29 mouse cellular contexts compared by ENCODE assay signal in the genomic region with DNA sequence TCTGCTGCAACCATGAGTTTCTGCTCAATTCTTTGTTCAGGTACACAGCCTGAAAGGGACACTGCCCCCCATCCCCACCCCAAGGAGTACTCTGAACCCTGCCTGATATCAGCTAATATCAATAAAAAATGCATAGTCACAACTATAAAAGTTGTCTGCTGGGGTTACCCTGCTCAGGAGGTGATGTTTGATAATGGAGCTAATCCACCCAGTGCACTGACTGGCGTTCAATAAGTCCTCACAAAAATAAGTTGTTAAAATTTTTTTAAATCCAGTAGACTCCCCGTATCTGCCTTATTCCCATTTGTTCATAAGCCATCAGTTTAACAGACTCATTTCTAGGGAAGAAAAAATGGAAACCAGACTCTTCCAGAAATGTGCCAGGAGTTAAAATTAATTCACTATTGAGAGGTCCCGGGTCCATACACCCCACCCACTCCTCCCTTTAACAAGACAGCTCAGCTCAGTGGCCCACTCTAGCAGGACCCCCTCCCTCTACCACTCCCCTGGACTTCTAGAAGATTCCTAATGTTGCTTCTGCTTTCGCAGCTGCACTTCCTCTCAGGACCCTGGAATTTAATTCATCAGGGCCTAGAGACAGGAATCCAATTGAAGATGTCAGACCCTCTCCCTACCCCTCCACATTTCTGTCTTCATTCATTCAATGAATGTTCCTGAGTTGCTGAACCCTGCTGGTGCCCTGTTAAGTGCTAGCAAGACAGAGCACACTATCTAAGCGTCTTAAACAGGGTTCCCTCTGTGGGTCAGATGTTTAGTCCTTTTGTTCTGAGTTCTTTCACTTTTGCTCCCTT. TPM values are rescaled to one million over a fixed set of nuclear protein-coding genes. Genes with fewer than 3 reads are reported as not detected.
A peak's percentile ranks its signal among the peaks of the same experiment; 100 is the strongest.
DNase-seq lines count a peak whose midpoint lies in the region; ATAC-seq and TF ChIP-seq lines count a peak whose summit lies in the region.
"Had no signal": no experiment of that assay in that cellular context is flagged by ENCODE, and none has a peak within 500 bp of the region (broad histone marks: within the 10 kb centered on the region; RNA-seq: fewer than 3 reads in every experiment).

No protein-coding gene starts in this region.

- H3K36me3 ChIP-seq in kidney, postnatal 0 days (ENCODE audit: insufficient read depth, low read length): no peaks in the 10 kb centered on the region
- H3K36me3 ChIP-seq in stomach, embryonic 14.5 days (ENCODE audit: control insufficient read depth, insufficient read depth, low read length): no peaks in the 10 kb centered on the region
- no peaks in the 10 kb centered on the region for H3K36me3 ChIP-seq in stomach, postnatal 0 days (ENCODE audit: control insufficient read depth, insufficient read depth, low read length)
- H3K36me3 ChIP-seq: embryonic facial prominence, embryonic 12.5 days; G1E; heart, embryonic 15.5 days had no signal

- no peaks in the 10 kb centered on the region for H3K9me3 ChIP-seq in kidney, postnatal 0 days (replicated peaks; ENCODE audit: low read length)
- H3K9me3 ChIP-seq in stomach, embryonic 14.5 days (ENCODE audit: control insufficient read depth, low read depth, low read length): no peaks in the 10 kb centered on the region
- no peaks in the 10 kb centered on the region for H3K9me3 ChIP-seq in stomach, postnatal 0 days (ENCODE audit: control insufficient read depth, low read length)
- H3K9me3 ChIP-seq: embryonic facial prominence, embryonic 12.5 days; forebrain, embryonic 13.5 days; G1E; heart, embryonic 15.5 days had no signal

- DNase-seq in heart, adult 11 months: peak; percentile 63
- DNase-seq in heart, postnatal 25 days (ENCODE audit: low spot score): no peak
- peak; percentile 14 for DNase-seq in kidney, postnatal 0 days (ENCODE audit: low spot score)
- no peak for DNase-seq in kidney, postnatal 14 days
- no peak for DNase-seq in stomach, postnatal 0 days (ENCODE audit: low spot score)
- DNase-seq: adrenal gland, postnatal 36 days; cerebellum, adult 11 months; cerebellum, postnatal 10 days; gastrocnemius, adult 2 months; heart, postnatal 4 days; kidney, postnatal 4 days; layer of hippocampus, adult 9-11 months; lung, adult 2 months; lung, postnatal 14 days had no signal

- H3K4me3 ChIP-seq in kidney, postnatal 0 days (replicated peaks; ENCODE audit: low read depth, low read length): no peak overlapping the region
- H3K4me3 ChIP-seq in stomach, embryonic 14.5 days (ENCODE audit: low read depth, low read length): no peak overlapping the region
- H3K4me3 ChIP-seq in stomach, postnatal 0 days (ENCODE audit: low read depth, low read length): no peak overlapping the region
- H3K4me3 ChIP-seq: embryonic facial prominence, embryonic 12.5 days; erythroblast, embryonic 14.5 days; forebrain, embryonic 13.5 days; gastrocnemius, adult 2 months; heart, embryonic 15.5 days; left cerebral cortex, adult 2 months; megakaryocyte, embryonic 14.5 days had no signal

- peaks cover 4% of the 10 kb centered on the region; the same call in 1 of the 2 replicates for H3K4me1 ChIP-seq in kidney, postnatal 0 days (replicated peaks; ENCODE audit: insufficient read depth, low read length)
- peaks cover 19% of the 10 kb centered on the region for H3K4me1 ChIP-seq in stomach, embryonic 14.5 days (ENCODE audit: control insufficient read depth, insufficient read depth, low read length)
- peaks cover 4% of the 10 kb centered on the region; the same call in 1 of the 2 replicates for H3K4me1 ChIP-seq in stomach, postnatal 0 days (replicated peaks; ENCODE audit: control insufficient read depth, insufficient read depth)
- H3K4me1 ChIP-seq: forebrain, embryonic 13.5 days had no signal

- no peak overlapping the region for H3K9ac ChIP-seq in kidney, postnatal 0 days (ENCODE audit: low read depth, low read length)
- H3K9ac ChIP-seq in stomach, embryonic 14.5 days (replicated peaks; ENCODE audit: low read depth, low read length): no peak overlapping the region
- no peak overlapping the region for H3K9ac ChIP-seq in stomach, postnatal 0 days (ENCODE audit: low read length)
- H3K9ac ChIP-seq: embryonic facial prominence, embryonic 12.5 days; forebrain, embryonic 13.5 days; heart, embryonic 15.5 days had no signal

- no peak overlapping the region for H3K27ac ChIP-seq in kidney, postnatal 0 days
- H3K27ac ChIP-seq in stomach, embryonic 14.5 days (ENCODE audit: low read length): no peak overlapping the region; the same call in 1 of the 2 replicates
- no peak overlapping the region for H3K27ac ChIP-seq in stomach, postnatal 0 days (replicated peaks)
- H3K27ac ChIP-seq: embryonic facial prominence, embryonic 12.5 days; forebrain, embryonic 13.5 days; gastrocnemius, adult 2 months; heart, embryonic 15.5 days; left cerebral cortex, adult 2 months had no signal

- 63% methylated on average over 5 of the region's 5 CpGs for WGBS in kidney, postnatal 0 days
- 37% methylated on average over 5 of the region's 5 CpGs for WGBS in stomach, embryonic 14.5 days
- WGBS in stomach, postnatal 0 days: 58% methylated on average over 5 of the region's 5 CpGs

- no peak for TF ChIP-seq CTCF in kidney, postnatal 0 days (IDR thresholded peaks at IDR 0.05; ENCODE audit: low read depth)
- no peak for TF ChIP-seq CTCF in stomach, postnatal 0 days (IDR thresholded peaks at IDR 0.05; ENCODE audit: low read depth)

- no peak for TF ChIP-seq EP300 in stomach, postnatal 0 days (optimal IDR thresholded peaks at IDR 0.05)

- ATAC-seq in kidney, postnatal 0 days (replicated peaks; ENCODE audit: low FRiP score, low read depth): no peak
- ATAC-seq in stomach, embryonic 14.5 days (ENCODE audit: insufficient number of reproducible peaks, insufficient read depth, low FRiP score, low read depth): peak; percentile 44; the same call in 1 of the 2 replicates
- no peak for ATAC-seq in stomach, postnatal 0 days (ENCODE audit: low FRiP score, low TSS enrichment)
- no peak for ATAC-seq in CD4-positive, CD25-positive, alpha-beta regulatory T cell, adult 4 months
- ATAC-seq: forebrain, embryonic 13.5 days; inflammation-experienced regulatory T-cells, adult 6 months; Patski had no signal

- no peak overlapping the region for H3K4me2 ChIP-seq in kidney, postnatal 0 days (ENCODE audit: low read length)
- H3K4me2 ChIP-seq in stomach, embryonic 14.5 days (replicated peaks; ENCODE audit: low read depth, low read length): no peak overlapping the region
- H3K4me2 ChIP-seq in stomach, postnatal 0 days (replicated peaks; ENCODE audit: low read depth): no peak overlapping the region
- H3K4me2 ChIP-seq: embryonic facial prominence, embryonic 12.5 days; forebrain, embryonic 13.5 days; heart, embryonic 15.5 days had no signal

- no peaks in the 10 kb centered on the region for H3K27me3 ChIP-seq in kidney, postnatal 0 days (ENCODE audit: insufficient read depth, low read length)
- H3K27me3 ChIP-seq in stomach, embryonic 14.5 days (ENCODE audit: control insufficient read depth, insufficient read depth, low read length): no peaks in the 10 kb centered on the region
- no peaks in the 10 kb centered on the region for H3K27me3 ChIP-seq in stomach, postnatal 0 days (ENCODE audit: control insufficient read depth, insufficient read depth, low read length)
- H3K27me3 ChIP-seq: embryonic facial prominence, embryonic 12.5 days; forebrain, embryonic 13.5 days; heart, embryonic 15.5 days; Patski had no signal

- intact Hi-C loops in heart, postnatal 25 days (cut with DNase I): no loop called here

RNA-seq across cellular contexts. Expression of a gene that starts 32.3 kb away (rescaled TPM):
- 1 to 10 TPM; 8.1 to 9.1 TPM for total RNA-seq in heart, postnatal 25 days (2021)
- polyA plus RNA-seq in kidney, postnatal 0 days (2015; fragmentation: Nextera tagmentation; extraction: Ambion mirVana): 10.0 and 12.8 TPM in 2 replicates
- polyA plus RNA-seq in stomach, embryonic 14.5 days (2014; fragmentation: Nextera tagmentation; extraction: Ambion mirVana): 9.7 and 11.5 TPM in 2 replicates
- polyA plus RNA-seq in stomach, postnatal 0 days (2015; fragmentation: Nextera tagmentation; extraction: Ambion mirVana): 8.5 and 10.8 TPM in 2 replicates
- 1 to 10 TPM in 1 of 2 experiments, under 1 TPM in 1; 0.25 to 1.1 TPM for polyA plus RNA-seq in CD4-positive, CD25-positive, alpha-beta regulatory T cell, adult 4 months (2017; shearing (Covaris generic))

RNA-seq across cellular contexts. Expression of a gene that starts 32.5 kb away (rescaled TPM):
- 10 to 100 TPM; 51.3 to 52.0 TPM for total RNA-seq in heart, postnatal 25 days (2021)
- polyA plus RNA-seq in kidney, postnatal 0 days (2015; fragmentation: Nextera tagmentation; extraction: Ambion mirVana): 109 and 111 TPM in 2 replicates
- 93.7 and 94.3 TPM in 2 replicates for polyA plus RNA-seq in stomach, embryonic 14.5 days (2014; fragmentation: Nextera tagmentation; extraction: Ambion mirVana)
- 54.7 and 62.9 TPM in 2 replicates for polyA plus RNA-seq in stomach, postnatal 0 days (2015; fragmentation: Nextera tagmentation; extraction: Ambion mirVana)
- 10 to 100 TPM; 49.7 to 52.7 TPM for polyA plus RNA-seq in CD4-positive, CD25-positive, alpha-beta regulatory T cell, adult 4 months (2017; shearing (Covaris generic))

RNA-seq across cellular contexts. Expression of a gene that starts 57.1 kb away (rescaled TPM):
- total RNA-seq in heart, postnatal 25 days (2021): not detected
- 0.27 and 0.34 TPM in 2 replicates for polyA plus RNA-seq in kidney, postnatal 0 days (2015; fragmentation: Nextera tagmentation; extraction: Ambion mirVana)
- 0.25 and 0.31 TPM in 2 replicates for polyA plus RNA-seq in stomach, embryonic 14.5 days (2014; fragmentation: Nextera tagmentation; extraction: Ambion mirVana)
- polyA plus RNA-seq in stomach, postnatal 0 days (2015; fragmentation: Nextera tagmentation; extraction: Ambion mirVana): 0.05 and 0.13 TPM in 2 replicates
- not detected for polyA plus RNA-seq in CD4-positive, CD25-positive, alpha-beta regulatory T cell, adult 4 months (2017; shearing (Covaris generic))
- total RNA-seq: G1E; gastrocnemius, adult 2 months; gastrocnemius, postnatal 4 days; liver, adult 2 months had no signal
- polyA plus RNA-seq: erythroblast, embryonic 14.5 days; G1E; inflammation-experienced regulatory T-cells, adult 6 months; kidney, embryonic 14.5 days; liver, adult 2 months; neural tube, embryonic 11.5 days; Patski had no signal

Comparison
In these comparisons a context has a peak if more than half of its experiments do, and no peak if none do; other contexts are left out.
1. DNase-seq: peak in heart, adult 11 months (single experiment) and kidney, postnatal 0 days (single experiment); none in heart, postnatal 25 days (single experiment), kidney, postnatal 14 days (single experiment) and stomach, postnatal 0 days (single experiment).